ENCODE assay signal across 18 mouse cellular contexts in the genomic region with DNA sequence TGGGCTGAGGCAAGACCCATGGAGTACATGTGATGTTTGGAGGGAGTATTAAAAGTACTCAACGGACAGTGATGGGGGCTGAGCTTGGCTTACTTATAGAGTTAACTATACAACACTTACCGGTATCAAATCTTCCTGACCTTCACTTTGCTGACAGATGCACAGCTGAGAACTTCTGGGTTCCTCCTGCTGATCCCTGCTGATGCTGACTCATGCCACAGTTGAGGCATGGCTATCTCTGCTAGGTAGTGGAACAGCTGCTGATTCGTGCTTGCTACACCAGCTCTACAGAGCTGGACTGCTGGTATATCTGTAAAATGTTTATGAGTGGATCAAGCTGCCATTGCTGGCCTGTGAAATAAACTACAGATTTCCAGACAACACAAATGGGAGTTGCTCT.
"Had no signal": no experiment of that assay in that cellular context is flagged by ENCODE, and none has a peak within 500 bp of the region (broad histone marks: within the 10 kb centered on the region; RNA-seq: fewer than 3 reads in every experiment).

No protein-coding gene starts in this region.

- H3K27ac ChIP-seq: liver, embryonic 14.5 days; macrophage; neural tube, embryonic 13.5 days; neural tube, embryonic 15.5 days had no signal

- DNase-seq: lung, adult 18-20 months; lung, embryonic 14.5 days; lung, postnatal 14 days; lung, postnatal 36 days; retina, postnatal 1 day; right cerebral cortex, adult 18-20 months; right cerebral cortex, postnatal 25 days; right cerebral cortex, postnatal 4 days; spleen, adult 18-20 months; thymus, adult 18-20 months; thymus, postnatal 14 days; thymus, postnatal 36 days had no signal

- H3K4me3 ChIP-seq: megakaryocyte, embryonic 14.5 days; neural tube, embryonic 13.5 days; neural tube, embryonic 15.5 days had no signal

- H3K9ac ChIP-seq: liver, embryonic 14.5 days; lung, embryonic 14.5 days; neural tube, embryonic 13.5 days; neural tube, embryonic 15.5 days had no signal

- H3K4me1 ChIP-seq: neural tube, embryonic 13.5 days; neural tube, embryonic 15.5 days had no signal

- H3K9me3 ChIP-seq: megakaryocyte, embryonic 14.5 days; neural tube, embryonic 13.5 days; neural tube, embryonic 15.5 days had no signal

- H3K36me3 ChIP-seq: neural tube, embryonic 13.5 days; neural tube, embryonic 15.5 days had no signal

- ATAC-seq: midbrain, embryonic 16.5 days had no signal

- H3K27me3 ChIP-seq: megakaryocyte, embryonic 14.5 days; neural tube, embryonic 13.5 days; neural tube, embryonic 15.5 days had no signal

- H3K4me2 ChIP-seq: lung, embryonic 14.5 days; neural tube, embryonic 13.5 days; neural tube, embryonic 15.5 days had no signal
